Comparison of ENCODE assay signal across 21 mouse cellular contexts in the genomic region with DNA sequence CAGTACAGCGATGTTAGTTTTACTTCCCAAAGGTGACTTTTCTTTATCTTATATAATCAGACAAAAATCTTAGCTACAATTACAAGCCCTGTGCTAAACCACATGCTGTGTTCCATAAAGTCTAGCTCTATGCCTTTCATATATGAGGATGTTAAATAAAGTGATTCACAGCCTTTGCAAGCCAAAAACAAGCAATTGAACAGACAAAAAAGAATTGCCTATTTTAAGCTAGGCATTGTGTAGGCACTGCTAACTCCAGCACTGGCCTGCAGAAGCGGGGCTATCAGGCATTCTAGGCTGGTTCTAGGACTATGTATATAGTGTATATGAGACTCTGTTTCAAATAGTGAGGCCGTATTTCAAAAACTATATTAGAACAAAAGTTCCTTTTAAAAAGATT. TPM values are rescaled to one million over a fixed set of nuclear protein-coding genes. Genes with fewer than 3 reads are reported as not detected.
A peak's percentile ranks its signal among the peaks of the same experiment; 100 is the strongest.
DNase-seq lines count a peak whose midpoint lies in the region; ATAC-seq lines count a peak whose summit lies in the region.
"Had no signal": no experiment of that assay in that cellular context is flagged by ENCODE, and none has a peak within 500 bp of the region (broad histone marks: within the 10 kb centered on the region; RNA-seq: fewer than 3 reads in every experiment).

No protein-coding gene starts in this region.

- no peak overlapping the region for H3K9ac ChIP-seq in midbrain, embryonic 11.5 days (ENCODE audit: low read length)
- no peak overlapping the region for H3K9ac ChIP-seq in forebrain, embryonic 12.5 days

- no peaks in the 10 kb centered on the region for H3K4me1 ChIP-seq in midbrain, embryonic 11.5 days (ENCODE audit: control insufficient read depth, insufficient read depth, low read length)
- no peaks in the 10 kb centered on the region for H3K4me1 ChIP-seq in midbrain, embryonic 10.5 days
- no peaks in the 10 kb centered on the region for H3K4me1 ChIP-seq in forebrain, embryonic 12.5 days

- H3K4me2 ChIP-seq in midbrain, embryonic 11.5 days, result no peak overlapping the region
- H3K4me2 ChIP-seq in forebrain, embryonic 12.5 days, result no peak overlapping the region

- no peak overlapping the region for H3K27ac ChIP-seq in midbrain, embryonic 11.5 days (ENCODE audit: low read depth, low read length)
- no peak overlapping the region for H3K27ac ChIP-seq in midbrain, embryonic 10.5 days (replicated peaks)
- H3K27ac ChIP-seq in forebrain, embryonic 12.5 days, result no peak overlapping the region

- 90% methylated on average over 3 of the region's 3 CpGs for WGBS in midbrain, embryonic 11.5 days
- WGBS in midbrain, embryonic 10.5 days, result 91% methylated on average over 3 of the region's 3 CpGs
- WGBS in forebrain, embryonic 12.5 days, result 92% methylated on average over 3 of the region's 3 CpGs

- no peak overlapping the region for H3K4me3 ChIP-seq in midbrain, embryonic 11.5 days (ENCODE audit: low read depth, low read length)
- no peak overlapping the region for H3K4me3 ChIP-seq in midbrain, embryonic 10.5 days
- no peak overlapping the region for H3K4me3 ChIP-seq in forebrain, embryonic 12.5 days (replicated peaks)

- no peak for DNase-seq in frontal cortex, postnatal 36 days (ENCODE audit: low spot score in 2 of 2)
- peak; percentile 53 for DNase-seq in midbrain, embryonic 11.5 days (ENCODE audit: low spot score, missing footprints)
- DNase-seq in midbrain, embryonic 10.5 days (ENCODE audit: low spot score), result no peak
- DNase-seq in brain, adult 2 months (ENCODE audit: low read depth, low spot score), result peak; percentile 46
- DNase-seq: adrenal gland, adult 2 months; adrenal gland, adult 8-10 months; adrenal gland, postnatal 10 days; adrenal gland, postnatal 14 days; adrenal gland, postnatal 25 days; adrenal gland, postnatal 36 days; B cell, adult 2 months; cerebellum, adult 11 months; cerebellum, adult 11-12 months; cerebellum, adult 18-20 months; cerebellum, adult 2 months had no signal

- no peaks in the 10 kb centered on the region; the same call in 1 of the 2 replicates for H3K9me3 ChIP-seq in midbrain, embryonic 11.5 days (ENCODE audit: control insufficient read depth, low read length)
- H3K9me3 ChIP-seq in midbrain, embryonic 10.5 days (replicated peaks), result peaks cover 10% of the 10 kb centered on the region; the same call in 1 of the 2 replicates
- H3K9me3 ChIP-seq in forebrain, embryonic 12.5 days, result no peaks in the 10 kb centered on the region

- no peaks in the 10 kb centered on the region for H3K27me3 ChIP-seq in midbrain, embryonic 11.5 days (ENCODE audit: control insufficient read depth, insufficient read depth, low read length)
- no peaks in the 10 kb centered on the region for H3K27me3 ChIP-seq in midbrain, embryonic 10.5 days (ENCODE audit: low read depth, poor library complexity, severe bottlenecking)
- peaks cover 3% of the 10 kb centered on the region; the same call in 1 of the 2 replicates for H3K27me3 ChIP-seq in forebrain, embryonic 12.5 days
- H3K27me3 ChIP-seq: Patski had no signal

- no peaks in the 10 kb centered on the region for H3K36me3 ChIP-seq in midbrain, embryonic 11.5 days (ENCODE audit: control insufficient read depth, insufficient read depth, low read length)
- no peaks in the 10 kb centered on the region for H3K36me3 ChIP-seq in midbrain, embryonic 10.5 days
- no peaks in the 10 kb centered on the region for H3K36me3 ChIP-seq in forebrain, embryonic 12.5 days (replicated peaks)
- H3K36me3 ChIP-seq: G1E had no signal

- ATAC-seq in frontal cortex, adult (ENCODE audit: low TSS enrichment), result peak; percentile 90
- no peak for ATAC-seq in midbrain, embryonic 11.5 days (ENCODE audit: low FRiP score)
- no peak for ATAC-seq in forebrain, embryonic 12.5 days (ENCODE audit: low FRiP score)
- ATAC-seq: activated CD4-positive, CD25-positive, alpha-beta regulatory T cell, adult 4 months; CD4-positive, CD25-positive, alpha-beta regulatory T cell, adult 4 months; Patski had no signal

RNA-seq across cellular contexts. Expression of a gene that starts 11.8 kb away (rescaled TPM):
- polyA plus RNA-seq in midbrain, embryonic 11.5 days (2014; fragmentation: Nextera tagmentation; extraction: Ambion mirVana), result 15.7 and 17.0 TPM in 2 replicates
- 12.5 and 15.7 TPM in 2 replicates for polyA plus RNA-seq in midbrain, embryonic 10.5 days (2016; fragmentation: Nextera tagmentation; extraction: Ambion mirVana)
- 20.3 and 20.6 TPM in 2 replicates for polyA plus RNA-seq in forebrain, embryonic 12.5 days (2016; fragmentation: Nextera tagmentation; extraction: Ambion mirVana)
- polyA plus RNA-seq: CD4-positive, CD25-positive, alpha-beta regulatory T cell, adult 4 months had no signal

RNA-seq across cellular contexts. Expression of a gene that starts 21.3 kb away (rescaled TPM):
- 49.5 and 53.0 TPM in 2 replicates for polyA plus RNA-seq in midbrain, embryonic 11.5 days (2014; fragmentation: Nextera tagmentation; extraction: Ambion mirVana)
- polyA plus RNA-seq in midbrain, embryonic 10.5 days (2016; fragmentation: Nextera tagmentation; extraction: Ambion mirVana), result 48.9 and 56.8 TPM in 2 replicates
- 58.3 and 63.5 TPM in 2 replicates for polyA plus RNA-seq in forebrain, embryonic 12.5 days (2016; fragmentation: Nextera tagmentation; extraction: Ambion mirVana)

Comparison
In these comparisons a context has a peak if more than half of its experiments do, and no peak if none do; other contexts are left out.
1. DNase-seq: peak in midbrain, embryonic 11.5 days (single experiment) and brain, adult 2 months (single experiment); none in frontal cortex, postnatal 36 days (0 of 2) and midbrain, embryonic 10.5 days (single experiment).